Mouse (Mus musculus) bone marrow, adult 2 months (tissue): Measurements from ENCODE around the gene Snapc5.

ENCODE experiments used
- CTCF ChIP-seq: fragments of 200-500 bp; IDR thresholded peaks from 2 replicates; pipeline ENCODE4 v1.5.1; 2011; ENCODE audit warnings: low read length, control low read depth; ENCODE audit not compliant: control insufficient read depth, insufficient read depth
- POLR2A ChIP-seq: fragments of 200-500 bp; IDR thresholded peaks from 2 replicates; pipeline ENCODE4 v1.6.1; 2011; ENCODE audit warnings: low read depth, mild to moderate bottlenecking, control low read depth, low read length, borderline replicate concordance; ENCODE audit not compliant: control insufficient read depth

- TF ChIP-seq CTCF = no peak
- no peak for TF ChIP-seq POLR2A
Measured at GRCm38 (mm10) chr9:64178610-64178973, 482 bp upstream of the Snapc5 start.
